Mouse (Mus musculus): ENCODE results near the gene Tsc1.
A peak's percentile ranks its signal among the peaks of the same experiment; 100 is the strongest.

Gene Tsc1

DNA sequence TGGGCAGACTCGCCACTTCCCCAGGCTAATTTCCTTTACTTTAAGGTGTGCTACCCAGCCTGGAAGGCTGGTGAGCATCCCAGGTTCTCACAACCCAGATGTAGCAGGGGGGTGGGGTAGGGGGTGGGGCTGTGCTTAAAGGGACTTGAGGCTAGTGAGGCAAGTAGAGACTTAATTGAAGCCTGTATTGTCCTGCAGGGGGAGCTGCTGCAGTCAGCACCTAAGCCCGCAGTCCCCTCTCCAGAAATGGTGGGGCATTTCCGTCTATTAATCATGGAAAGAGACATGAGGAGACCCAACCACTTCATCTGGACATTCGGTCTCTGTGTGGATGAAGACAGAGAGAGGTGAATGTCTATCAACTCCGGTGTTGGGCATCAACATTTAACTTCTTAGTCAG lies 24.7 kb upstream of the Tsc1 start:
- no peak for DNase-seq (ENCODE audit: low spot score in 2 of 2)

DNA sequence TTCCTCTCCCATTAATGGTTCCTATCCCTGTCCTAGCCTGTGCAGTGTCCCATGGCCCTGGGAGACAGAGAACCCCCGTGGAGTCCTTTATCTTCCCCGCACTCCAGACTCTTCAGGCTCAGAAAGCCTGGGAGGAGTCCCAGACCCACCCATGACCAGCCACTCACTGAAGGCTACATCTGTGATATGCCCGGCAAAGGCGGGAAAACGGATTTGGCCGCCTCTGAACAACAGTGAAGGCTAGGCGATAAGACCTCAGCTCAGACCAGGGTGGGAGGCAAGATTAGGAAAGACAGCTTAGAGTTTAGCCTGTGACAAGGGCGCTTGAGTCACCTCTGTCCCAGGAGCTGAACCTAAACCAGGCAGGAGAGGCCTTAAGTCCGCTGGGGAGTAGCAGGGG lies 24.2 kb upstream of the Tsc1 start:
- DNase-seq (ENCODE audit: low spot score in 2 of 2), result no peak

DNA sequence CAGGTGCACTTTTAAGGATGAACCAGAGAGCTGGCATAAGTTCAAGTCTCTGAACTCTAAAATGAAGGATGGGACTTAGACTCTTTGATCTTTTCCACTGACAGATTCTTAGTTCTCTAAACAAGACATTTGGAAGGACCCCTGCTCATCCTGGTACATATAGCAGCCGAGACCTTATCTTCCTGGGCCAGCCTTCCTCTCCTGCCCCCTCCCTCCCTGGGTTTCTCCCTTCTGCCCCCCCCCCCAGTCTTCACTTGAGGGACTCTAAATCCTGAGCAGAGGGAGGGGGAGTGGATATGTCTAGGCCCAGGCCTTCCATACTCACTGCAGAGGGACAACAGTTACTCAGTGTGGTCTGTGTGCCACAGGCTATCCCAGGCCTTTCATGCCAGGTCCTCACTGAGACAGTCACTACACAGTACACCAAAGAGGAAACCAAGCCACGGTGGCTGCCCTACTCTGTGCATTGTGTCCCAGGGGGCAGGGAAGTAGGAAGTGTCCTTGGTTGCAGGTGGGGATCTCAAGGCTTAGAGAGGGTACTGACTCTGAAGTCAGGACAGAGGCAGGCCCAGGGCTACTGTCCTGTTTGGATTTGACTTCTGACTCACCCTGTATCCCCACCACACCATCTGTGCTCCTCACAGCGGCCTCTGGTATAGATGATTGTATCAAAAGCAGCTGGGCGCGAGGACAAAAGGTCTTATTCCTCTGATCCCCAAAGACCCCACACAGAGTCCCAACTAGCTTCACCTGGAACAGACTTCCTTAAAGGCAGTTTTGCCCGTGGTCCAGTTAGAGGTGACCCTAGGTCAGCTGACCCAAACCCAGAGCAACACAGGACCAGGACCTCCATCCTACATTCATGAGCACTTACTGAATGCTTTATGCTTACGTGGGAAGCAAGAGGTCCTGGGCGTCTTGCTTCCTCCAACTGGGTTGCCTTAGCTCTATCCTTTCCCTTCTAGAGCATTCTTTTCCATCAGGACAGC lies 23.2 kb upstream of the Tsc1 start:
- DNase-seq (ENCODE audit: low spot score in 2 of 2), result no peak

DNA sequence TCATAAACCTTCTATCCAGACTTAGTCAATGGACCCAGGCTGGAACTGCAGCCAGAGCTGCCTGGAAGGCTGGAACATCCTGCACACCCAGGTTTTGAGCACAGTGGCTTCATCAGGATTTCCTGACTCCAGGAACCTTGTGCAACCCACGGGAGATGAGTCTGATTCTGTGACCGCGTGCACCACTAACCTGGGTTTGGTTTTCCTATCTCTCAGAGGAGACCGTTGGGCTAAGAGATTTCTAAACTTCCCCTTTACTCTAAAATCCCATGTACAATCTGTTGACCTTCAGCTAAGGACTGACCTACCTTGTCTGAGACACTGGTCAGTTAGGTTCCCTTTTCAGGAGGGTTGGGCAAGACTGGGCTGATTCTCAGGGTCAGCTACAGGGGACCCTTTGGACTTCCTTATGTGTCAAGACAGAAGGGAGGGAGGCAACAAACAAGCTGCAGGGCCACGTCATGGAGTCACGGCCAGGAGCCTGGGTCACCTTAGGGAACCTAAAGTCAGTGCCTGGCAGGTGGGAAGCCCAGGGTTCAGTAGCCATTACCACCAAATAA lies 22.2 kb upstream of the Tsc1 start:
- DNase-seq (ENCODE audit: low spot score in 2 of 2), result no peak

DNA sequence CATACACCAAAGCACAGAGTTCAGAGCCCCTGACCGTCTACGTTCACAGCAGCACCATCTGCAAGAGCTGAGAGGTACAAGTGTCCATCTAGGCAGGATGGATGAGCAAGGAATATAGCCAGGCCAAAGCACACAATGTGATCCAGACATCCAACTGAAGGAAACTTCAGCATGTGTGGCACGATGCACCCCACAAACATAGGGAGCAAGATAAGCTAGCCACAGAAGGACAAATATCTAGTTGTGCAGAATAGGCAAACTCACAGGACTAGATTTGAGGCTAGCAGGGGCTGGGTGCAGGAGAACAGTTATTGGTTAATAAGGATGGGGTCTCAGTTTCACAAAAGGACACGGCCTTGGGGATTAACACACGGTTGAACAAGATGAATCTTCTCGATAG lies 21.7 kb upstream of the Tsc1 start:
- DNase-seq (ENCODE audit: low spot score in 2 of 2), result no peak

DNA sequence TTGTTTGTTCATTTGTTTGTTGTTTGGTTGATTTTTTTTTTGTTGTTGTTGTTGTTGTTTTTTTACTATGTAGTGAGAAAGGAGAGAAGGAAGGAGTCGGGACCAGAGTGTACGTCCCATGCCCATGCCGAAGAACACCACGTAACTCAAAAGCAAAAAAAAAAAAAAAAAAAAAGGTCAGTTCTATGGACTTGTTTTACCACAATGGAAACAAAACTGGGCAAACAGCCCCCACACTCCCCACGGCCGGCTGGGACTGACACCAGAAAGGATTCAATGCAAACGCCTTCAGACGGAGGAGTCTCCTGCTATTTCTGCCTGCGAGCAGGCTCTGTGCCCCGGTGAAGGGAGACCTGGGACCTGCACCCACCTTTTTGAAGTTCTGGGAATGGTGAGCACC lies 20.5 kb upstream of the Tsc1 start:
- DNase-seq (ENCODE audit: low spot score in 2 of 2), result no peak

DNA sequence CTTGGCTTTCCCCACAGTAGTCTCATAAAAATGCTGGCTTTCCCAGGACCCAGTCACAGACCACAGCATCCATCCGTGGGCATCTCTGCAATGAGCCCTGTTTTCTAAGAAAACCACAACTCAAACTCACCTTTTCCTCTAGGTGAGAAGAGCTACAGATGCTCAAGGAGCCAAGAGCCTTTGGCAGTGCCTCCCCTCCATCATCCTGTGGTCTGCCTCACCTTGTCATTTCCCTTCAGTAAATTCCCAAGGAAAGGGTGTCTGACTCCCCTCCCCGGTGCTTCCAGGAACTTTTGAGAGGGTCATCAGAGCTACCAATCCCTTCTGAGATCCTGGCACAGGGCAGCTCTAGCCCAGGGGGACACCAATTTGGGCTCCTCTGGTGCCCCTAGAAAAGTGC lies 19.9 kb upstream of the Tsc1 start:
- DNase-seq (ENCODE audit: low spot score in 2 of 2), result no peak

DNA sequence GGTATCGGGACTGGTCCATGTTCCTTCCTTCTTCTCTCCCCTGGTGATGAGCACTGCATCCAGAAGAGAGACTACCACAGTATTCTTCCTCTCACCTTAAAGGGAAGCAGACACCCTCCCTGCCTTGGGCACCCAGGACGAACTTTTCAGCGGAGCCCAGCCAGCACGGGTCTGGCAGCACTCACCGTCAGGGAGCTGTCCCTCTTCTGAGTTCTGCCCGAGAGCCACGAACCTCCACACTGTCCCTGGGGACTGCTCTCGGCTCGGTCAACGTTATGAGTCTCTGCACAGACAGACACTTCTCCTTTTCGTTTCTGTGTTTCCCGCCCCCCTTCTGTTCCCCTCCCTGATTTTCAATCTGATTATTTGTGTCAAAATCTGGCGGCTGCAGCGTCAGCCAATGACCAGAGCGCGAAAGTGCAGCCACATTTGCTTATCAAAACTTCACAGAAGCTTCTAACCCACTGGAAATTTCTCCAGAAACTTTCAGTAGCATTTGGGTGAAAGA lies 19.3 kb upstream of the Tsc1 start, which contains the start of gene Gfi1b:
Gene Gfi1b, minus strand, starts transcription at position 319 of the 508 bp plus-strand sequence.
- DNase-seq (ENCODE audit: low spot score in 2 of 2), result no peak

- DNase-seq (ENCODE audit: low spot score in 2 of 2), result no peak
These were observed 18.4 kb upstream of the Tsc1 start for GRCm38 (mm10) chr2:28622521-28623124.

DNA sequence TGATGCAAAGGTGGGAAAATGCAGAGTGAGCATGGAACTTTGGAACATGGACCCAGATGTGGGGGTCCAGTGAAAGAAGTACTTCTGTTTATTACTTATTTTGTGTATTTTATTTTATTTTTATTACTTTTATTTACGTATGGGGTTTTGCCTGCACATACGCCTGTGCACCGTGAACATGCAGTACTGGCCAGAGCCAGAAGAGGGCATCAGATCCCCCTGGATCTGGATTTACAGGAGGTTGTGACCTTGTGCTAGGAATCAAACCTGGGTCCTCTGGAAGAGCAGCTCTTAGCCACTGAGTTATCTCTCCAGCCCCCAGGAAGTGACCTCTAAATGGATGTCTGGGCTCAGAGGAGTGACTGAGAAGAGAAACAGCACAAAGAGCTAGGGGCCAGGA lies 16.2 kb upstream of the Tsc1 start:
- DNase-seq (ENCODE audit: low spot score in 2 of 2), result no peak

DNA sequence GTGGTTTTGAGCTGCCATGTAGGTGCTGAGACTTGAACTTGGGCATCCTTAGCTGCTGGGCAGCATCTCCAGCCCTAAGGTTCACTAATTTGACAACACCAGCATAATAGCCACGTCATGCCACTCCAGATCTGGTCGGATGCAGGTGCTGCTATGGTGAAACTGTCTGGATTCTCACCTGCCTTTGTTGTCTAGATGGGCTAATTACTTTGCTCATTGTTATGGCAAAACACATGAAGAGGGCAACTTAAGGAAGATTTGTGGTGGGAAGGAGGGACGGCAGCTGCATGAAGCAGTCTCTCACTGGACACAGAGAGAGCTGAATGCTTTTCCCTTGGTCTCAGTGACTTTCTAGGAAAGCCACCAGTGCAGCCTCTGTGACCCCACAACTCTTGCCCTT lies 15.0 kb upstream of the Tsc1 start:
- no peak for DNase-seq (ENCODE audit: low spot score in 2 of 2)

- DNase-seq (ENCODE audit: low spot score in 2 of 2), result peak in 1 of 2 experiments; percentile 20
These were observed 13.0 kb upstream of the Tsc1 start for GRCm38 (mm10) chr2:28628053-28628452.

GRCm38 (mm10) chr2:28629911-28630381 lies 11.1 kb upstream of the Tsc1 start:
- no peak for DNase-seq (ENCODE audit: low spot score in 2 of 2)

DNA sequence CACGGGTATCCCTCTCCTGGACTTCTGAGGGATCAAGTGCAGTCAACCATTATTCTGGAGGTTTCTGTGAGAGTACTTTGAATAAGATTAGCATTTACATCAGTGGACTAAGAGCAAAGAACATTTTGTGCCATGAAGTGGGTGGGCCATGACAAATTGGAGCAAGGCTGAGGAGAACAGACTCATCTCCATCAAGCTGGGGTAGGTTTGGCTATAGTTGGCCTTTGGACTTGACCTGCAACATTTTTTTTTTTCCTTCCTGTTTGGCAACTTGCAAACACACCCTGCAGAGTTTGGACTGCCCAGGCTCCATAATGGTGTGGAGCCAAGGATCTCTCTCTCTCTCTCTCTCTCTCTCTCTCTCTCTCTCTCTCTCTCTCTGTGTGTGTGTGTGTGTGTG lies 8.4 kb upstream of the Tsc1 start:
- DNase-seq (ENCODE audit: low spot score in 2 of 2), result no peak

DNA sequence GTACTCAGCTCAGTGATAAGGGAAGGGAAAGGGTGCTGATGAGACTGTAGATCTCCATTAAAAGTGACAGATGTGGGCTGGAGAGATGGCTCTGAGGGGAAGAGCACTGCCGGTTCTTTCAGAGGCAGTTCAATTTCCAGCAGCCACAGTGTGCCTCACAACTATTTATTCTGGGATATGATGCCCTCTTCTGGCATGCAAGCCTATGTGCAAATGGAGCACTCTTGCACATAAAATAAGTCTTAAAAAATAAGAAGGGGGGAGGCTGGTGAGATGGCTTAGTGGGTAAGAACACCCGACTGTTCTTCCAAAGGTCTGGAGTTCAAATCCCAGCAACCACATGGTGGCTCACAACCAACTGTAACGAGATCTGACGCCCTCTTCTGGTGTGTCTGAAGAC lies 7.9 kb upstream of the Tsc1 start:
- DNase-seq (ENCODE audit: low spot score in 2 of 2), result no peak

DNA sequence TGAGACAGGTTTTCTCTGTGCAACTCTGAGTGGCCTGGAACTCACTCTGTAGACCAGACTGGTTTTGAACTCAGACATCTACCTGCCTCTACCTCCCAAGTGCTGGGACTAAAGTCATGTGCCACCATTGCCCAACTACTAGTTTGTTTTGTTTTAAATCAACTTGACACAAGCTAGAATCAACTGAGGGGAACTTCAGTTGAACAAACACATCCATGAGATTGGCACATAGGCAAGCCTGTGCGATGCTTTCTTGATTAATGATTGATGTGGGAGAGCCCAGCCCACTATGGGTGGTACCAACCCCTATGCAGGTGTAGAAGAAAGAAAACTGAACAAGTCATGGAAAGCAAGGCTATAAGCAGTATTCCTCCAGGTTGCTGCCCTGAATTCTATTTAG lies 5.8 kb upstream of the Tsc1 start:
- no peak for DNase-seq (ENCODE audit: low spot score in 2 of 2)

DNA sequence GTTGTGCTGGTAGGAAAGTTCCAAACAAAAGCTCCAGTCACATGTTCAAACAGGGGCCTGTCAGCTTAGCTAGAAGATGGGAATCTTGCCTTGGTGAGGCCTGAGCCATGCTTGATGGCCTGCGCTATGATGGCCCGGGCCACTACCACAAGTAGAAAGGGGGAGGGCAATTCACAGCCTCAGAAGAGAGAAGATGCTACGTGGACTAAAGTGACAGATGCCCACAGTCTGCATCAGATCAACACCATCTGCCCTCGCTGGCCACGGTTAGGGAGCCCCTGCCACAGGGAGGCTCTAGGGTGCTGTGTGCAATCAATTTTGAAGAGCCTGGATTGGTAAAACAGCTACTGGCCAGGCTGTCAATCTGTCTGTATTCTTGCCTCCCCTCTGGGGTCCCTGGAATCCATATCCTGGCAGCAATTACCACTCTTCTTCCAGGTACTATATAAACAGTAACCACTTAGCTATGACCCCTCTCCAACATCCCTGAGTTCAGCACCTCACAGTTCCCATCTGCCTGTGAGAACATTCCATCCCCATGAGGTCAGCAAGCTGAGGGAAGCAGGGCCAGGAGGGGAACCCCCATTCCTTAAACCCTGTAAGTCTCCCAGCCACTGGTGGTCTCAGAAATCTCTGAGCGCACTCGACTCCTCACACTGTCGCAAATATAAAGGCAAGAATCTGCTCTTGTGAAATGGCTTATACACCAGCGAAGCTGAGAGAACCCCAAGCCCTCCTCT lies 3.8 kb upstream of the Tsc1 start:
- no peak for DNase-seq (ENCODE audit: low spot score in 2 of 2)

- no peak for DNase-seq (ENCODE audit: low spot score in 2 of 2)
These were observed 2.7 kb upstream of the Tsc1 start for GRCm38 (mm10) chr2:28638352-28638751.

DNA sequence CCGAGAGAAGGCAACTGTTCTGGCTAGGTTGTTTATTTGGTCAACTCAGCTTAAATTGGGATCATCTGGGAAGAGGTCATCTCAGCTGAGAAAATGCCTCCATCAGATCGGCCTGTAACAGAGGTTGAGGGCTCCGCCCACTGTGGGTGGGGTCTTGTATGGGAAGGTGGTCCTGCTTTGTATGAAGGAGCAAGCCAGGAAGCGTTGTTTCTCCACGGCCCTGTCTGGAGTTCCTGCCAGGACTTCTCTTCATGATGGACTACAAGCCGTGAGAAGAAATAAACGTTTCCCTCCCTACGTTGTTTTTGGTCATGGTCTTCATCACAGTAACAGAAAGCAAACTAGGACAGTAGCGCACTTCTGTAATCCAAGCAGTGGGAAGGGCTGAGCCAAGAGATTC lies 2.1 kb upstream of the Tsc1 start:
- DNase-seq (ENCODE audit: low spot score in 2 of 2), result no peak

GRCm38 (mm10) chr2:28639794-28640193 lies 1.2 kb upstream of the Tsc1 start:
- no peak for DNase-seq (ENCODE audit: low spot score in 2 of 2)

DNA sequence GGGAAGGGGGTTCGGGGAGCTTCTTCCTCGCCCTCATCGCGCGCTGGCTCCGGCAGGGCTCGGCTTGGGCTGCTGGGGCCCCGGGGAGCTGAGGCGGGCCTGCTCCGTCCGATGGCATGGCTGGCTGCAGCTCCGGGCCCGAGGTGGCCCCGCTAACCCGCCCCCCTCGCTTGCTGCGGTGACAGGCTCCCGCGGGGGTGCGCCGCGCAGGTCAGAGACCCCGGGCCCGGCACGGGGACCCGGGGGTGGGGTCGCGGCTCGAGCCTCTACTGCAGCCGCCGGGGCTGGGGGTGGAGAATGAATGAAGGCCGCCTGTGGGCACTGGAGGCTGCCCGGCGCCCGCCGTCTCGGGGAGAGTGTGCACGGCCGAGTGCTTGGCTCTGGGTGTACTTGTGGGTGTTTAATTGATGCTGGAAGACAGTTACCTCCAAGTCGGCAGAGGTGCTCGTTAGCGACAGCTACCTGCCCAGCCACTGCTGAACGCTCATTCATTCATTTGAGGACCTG lies 460 bp downstream of the Tsc1 start:
- peak; percentile 29 to 40 for DNase-seq (ENCODE audit: low spot score in 2 of 2)

DNA sequence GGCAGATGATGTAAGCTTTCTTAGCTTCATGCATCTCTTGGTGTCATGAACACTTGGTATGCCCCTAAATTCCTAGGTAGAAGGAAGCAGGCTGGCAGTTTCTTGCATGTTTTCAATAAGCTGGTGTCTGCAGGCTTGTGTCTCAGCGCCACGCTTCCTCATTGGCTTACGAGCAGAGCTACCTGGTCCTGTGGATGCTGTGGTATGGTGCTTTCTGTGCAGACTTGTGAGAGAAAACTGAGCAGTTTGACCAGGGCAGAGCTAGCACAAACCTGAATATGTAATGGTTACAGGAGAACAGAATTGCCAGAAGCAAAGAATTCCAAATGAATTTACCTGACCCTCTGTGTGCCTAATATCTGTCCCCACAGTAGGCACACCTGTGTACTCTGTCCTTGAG lies 2.1 kb downstream of the Tsc1 start:
- DNase-seq (ENCODE audit: low spot score in 2 of 2), result no peak

Data from right cerebral cortex, adult 2 months (tissue).